Mouse (Mus musculus) CH12.LX (cell line): Measurements from ENCODE around the gene Cckbr. TPM values are rescaled to one million over a fixed set of nuclear protein-coding genes. Genes with fewer than 3 reads are reported as not detected.

Experiments used
- DNase-seq: peaks from one replicate; pipeline ENCODE4 v3.0.0-alpha.2; 2013; ENCODE audit errors: extremely low read depth
- H3K27ac ChIP-seq: 2 replicates; pipeline ENCODE4 v1.5.1; 2012; ENCODE audit warnings: low read depth, mild to moderate bottlenecking, control low read depth, moderate library complexity; ENCODE audit not compliant: insufficient read depth
- H3K27me3 ChIP-seq: replicated peaks from 2 replicates; pipeline ENCODE3; 2012; ENCODE audit warnings: inconsistent platforms
- H3K36me3 ChIP-seq, 2 experiments: replicated peaks in 1 of 2; 2 replicates each; pipeline versions ENCODE3 to v1.6.1; 2012; ENCODE audit warnings: inconsistent platforms in 1 of 2, low read length in 1 of 2, mild to moderate bottlenecking in 1 of 2, mixed read lengths in 1 of 2, moderate library complexity in 1 of 2; ENCODE audit not compliant: control insufficient read depth in 1 of 2, insufficient read depth in 1 of 2
- H3K4me1 ChIP-seq, 2 experiments: 2 replicates each; pipeline ENCODE4 v1.6.1; 2012; ENCODE audit warnings: inconsistent platforms in 1 of 2, moderate library complexity in 1 of 2; ENCODE audit not compliant: insufficient read depth in 2 of 2, control insufficient read depth in 1 of 2
- H3K4me2 ChIP-seq: 2 replicates; pipeline ENCODE4 v1.6.1; 2012; ENCODE audit warnings: low read depth, mild to moderate bottlenecking, control low read depth; ENCODE audit not compliant: poor library complexity, insufficient read depth, severe bottlenecking
- H3K4me3 ChIP-seq, 3 experiments: fragments of 150-350 bp in 1 of 3; sonication (generic) in 1 of 3; replicated peaks in 1 of 3; 2 replicates each; pipeline versions ENCODE3 to v1.5.1; 2011 to 2012; ENCODE audit warnings: low read depth in 2 of 3, low read length in 2 of 3, mild to moderate bottlenecking in 2 of 3, moderate library complexity in 2 of 3, control low read depth in 1 of 3, improper control_type of control experiment in 1 of 3, inconsistent platforms in 1 of 3, mixed read lengths in 1 of 3; ENCODE audit not compliant: poor library complexity in 1 of 3
- H3K79me2 ChIP-seq: replicated peaks from 2 replicates; pipeline ENCODE4 v1.6.1; 2012; ENCODE audit warnings: mild to moderate bottlenecking, moderate library complexity; ENCODE audit not compliant: control insufficient read depth, poor library complexity, insufficient read depth, severe bottlenecking; ENCODE audit errors: extremely low read depth
- H3K9ac ChIP-seq: 2 replicates; pipeline ENCODE4 v1.6.1; 2012; ENCODE audit warnings: low read depth, mild to moderate bottlenecking, control low read depth, moderate library complexity; ENCODE audit not compliant: insufficient read depth
- H3K9me3 ChIP-seq: replicated peaks from 2 replicates; pipeline ENCODE3; 2012; ENCODE audit warnings: low read length, inconsistent platforms, mixed read lengths
- BHLHE40 ChIP-seq: IDR thresholded peaks from 2 replicates; pipeline ENCODE4 v1.6.1; 2011; ENCODE audit warnings: mild to moderate bottlenecking, low read depth, low read length, improper control_type of control experiment
- CHD2 ChIP-seq: IDR thresholded peaks from 2 replicates; pipeline ENCODE4 v1.6.1; 2011; ENCODE audit warnings: low read length, improper control_type of control experiment
- ELF1 ChIP-seq: IDR thresholded peaks from 2 replicates; pipeline ENCODE4 v1.6.1; 2014; ENCODE audit warnings: low read depth, mild to moderate bottlenecking, inconsistent platforms, low read length, improper control_type of control experiment
- EP300 ChIP-seq: IDR thresholded peaks from 2 replicates; pipeline ENCODE4 v1.6.1; 2011; ENCODE audit warnings: low read length, improper control_type of control experiment
- GABPA ChIP-seq: IDR thresholded peaks from 2 replicates; pipeline ENCODE4 v1.6.1; 2012; ENCODE audit warnings: low read depth, low read length, improper control_type of control experiment, inconsistent platforms; ENCODE audit not compliant: insufficient replicate concordance
- JUN ChIP-seq: IDR thresholded peaks from 2 replicates; pipeline ENCODE4 v1.6.1; 2011; ENCODE audit warnings: low read depth, mild to moderate bottlenecking, low read length, improper control_type of control experiment, moderate library complexity; ENCODE audit not compliant: insufficient read depth
- MEF2A ChIP-seq: IDR thresholded peaks from 2 replicates; pipeline ENCODE4 v1.6.1; 2014; ENCODE audit warnings: low read depth, mild to moderate bottlenecking, inconsistent platforms, low read length, improper control_type of control experiment, borderline replicate concordance
- MXI1 ChIP-seq: IDR thresholded peaks from 2 replicates; pipeline ENCODE4 v1.6.1; 2011; ENCODE audit warnings: mild to moderate bottlenecking, low read depth, low read length, improper control_type of control experiment
- MYC ChIP-seq: IDR thresholded peaks from 2 replicates; pipeline ENCODE4 v1.6.1; 2011; ENCODE audit warnings: low read depth, mild to moderate bottlenecking, improper control_type of control experiment, low read length
- NRF1 ChIP-seq: IDR thresholded peaks from 2 replicates; pipeline ENCODE4 v1.6.1; 2014; ENCODE audit warnings: low read depth, mild to moderate bottlenecking, inconsistent platforms, low read length, improper control_type of control experiment, moderate library complexity
- PAX5 ChIP-seq: IDR thresholded peaks from 2 replicates; pipeline ENCODE4 v1.6.1; 2012; ENCODE audit warnings: low read length, inconsistent platforms, mixed read lengths
- POLR2AphosphoS2 ChIP-seq: IDR thresholded peaks from 2 replicates; pipeline ENCODE4 v1.6.1; 2011; ENCODE audit warnings: low read depth, low read length, improper control_type of control experiment
- RAD21 ChIP-seq: IDR thresholded peaks from 2 replicates; pipeline ENCODE4 v1.6.1; 2011; ENCODE audit warnings: low read depth, mild to moderate bottlenecking, low read length, improper control_type of control experiment, moderate library complexity
- SIN3A ChIP-seq: IDR thresholded peaks from 2 replicates; pipeline ENCODE4 v1.6.1; 2012; ENCODE audit warnings: low read length, improper control_type of control experiment, inconsistent platforms
- SMC3 ChIP-seq: IDR thresholded peaks from 2 replicates; pipeline ENCODE4 v1.6.1; 2011; ENCODE audit warnings: low read depth, low read length, improper control_type of control experiment
- TCF12 ChIP-seq: IDR thresholded peaks from 2 replicates; pipeline ENCODE4 v1.6.1; 2014; ENCODE audit warnings: low read depth, mild to moderate bottlenecking, inconsistent platforms, low read length, improper control_type of control experiment
- USF2 ChIP-seq: conservative IDR thresholded peaks from 2 replicates; pipeline ENCODE4 v1.6.1; 2011; ENCODE audit warnings: low read depth, low read length, improper control_type of control experiment
- ZC3H11A ChIP-seq: IDR thresholded peaks from 2 replicates; pipeline ENCODE4 v1.6.1; 2012; ENCODE audit warnings: low read depth, mild to moderate bottlenecking, inconsistent platforms, low read length, improper control_type of control experiment
- dilution Hi-C: fragments of 300-500 bp; cut with MboI; formaldehyde crosslinking; loops from 2 replicates; pipeline ENCODE4 v1.14.3; 2020; ENCODE audit warnings: low sequenced_read_pairs; ENCODE audit not compliant: extremely low pct_unique_long_range_greater_than_20kb, extremely low pct_ligation_motif_present
- in situ Hi-C: fragments of 300-500 bp; cut with MboI; formaldehyde crosslinking; loops from 3 replicates; pipeline ENCODE4 v1.14.3; 2019; ENCODE audit warnings: low sequenced_read_pairs, low pct_ligation_motif_present, low pct_unique_long_range_greater_than_20kb, mixed read lengths
- polyA plus RNA-seq: library from polyadenylated mRNA; unstranded; fragments of >175 nt; gene quantifications from 2 replicates; pipeline ENCODE4 v1.2.1, GENCODE M21; 2012; ENCODE audit warnings: low read depth; ENCODE audit not compliant: insufficient read length
- total RNA-seq, 2 experiments: library from RNA; depleted of rRNA; stranded (reverse); fragments of 300-350 nt in 1 of 2; fragments of >200 nt in 1 of 2; gene quantifications; 2 replicates each; pipeline ENCODE4 v1.2.3; 2012 to 2014

The Cckbr gene
- total and polyA plus RNA-seq, 3 experiments: not detected

- Histone ChIP-seq H3K36me3 (no peaks in the 10 kb centered on the region), H3K9ac (no peak overlapping the region), H3K27me3 (peaks cover 2% of the 10 kb centered on the region), H3K9me3 (no peaks in the 10 kb centered on the region), H3K4me1 (no peaks in the 10 kb centered on the region), H3K27ac (no peak overlapping the region), H3K4me2 (no peak overlapping the region), H3K4me3 (no peak overlapping the region), H3K79me2 (no peaks in the 10 kb centered on the region)
- dilution Hi-C loops (no loop called here), in situ Hi-C loops (no loop called here)
- no peak for DNase-seq
- no peak for TF ChIP-seq POLR2AphosphoS2
- no peak for TF ChIP-seq SIN3A
- no peak for TF ChIP-seq ELF1
- TF ChIP-seq EP300: no peak
- TF ChIP-seq RAD21: no peak
- no peak for TF ChIP-seq MEF2A
- no peak for TF ChIP-seq BHLHE40
- TF ChIP-seq JUN: no peak
Measured at GRCm38 (mm10) chr7:105424368-105424767, 1.2 kb upstream of the Cckbr start.

DNA sequence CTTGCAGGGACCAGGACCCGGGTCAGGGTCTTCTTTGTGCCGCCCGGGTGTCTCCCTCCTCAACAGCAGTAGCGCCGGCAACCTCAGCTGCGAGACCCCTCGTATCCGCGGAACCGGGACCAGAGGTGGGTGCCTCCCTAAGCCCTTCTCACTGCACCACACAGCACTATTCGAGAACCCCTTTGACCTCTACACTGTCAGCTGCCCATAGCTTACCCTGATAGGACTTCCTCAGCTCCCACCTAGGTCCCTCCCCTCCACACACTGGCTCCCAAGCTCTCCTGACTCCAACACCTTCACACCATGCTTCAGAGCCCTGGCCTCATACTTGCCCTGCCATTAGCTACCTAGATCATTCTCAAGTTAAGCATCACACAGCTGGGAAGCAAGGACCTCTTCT, 520 bp downstream of the Cckbr start:
- dilution Hi-C loops: no loop called here
- H3K27ac ChIP-seq: no peak overlapping the region
- no peak overlapping the region for H3K9ac ChIP-seq
- no peaks in the 10 kb centered on the region for H3K36me3 ChIP-seq
- TF ChIP-seq NRF1 (no peak), SMC3 (no peak), PAX5 (no peak), CHD2 (no peak), MYC (no peak), USF2 (no peak), GABPA (no peak)
- H3K79me2 ChIP-seq: no peaks in the 10 kb centered on the region
- H3K4me2 ChIP-seq: no peak overlapping the region
- H3K4me1 ChIP-seq: peaks cover 0 to 3% of the 10 kb centered on the region in 2 experiments; a peak in 1 of 4 replicates
- no peak overlapping the region for H3K4me3 ChIP-seq
- peaks cover 2% of the 10 kb centered on the region for H3K27me3 ChIP-seq
- no peak for DNase-seq
- in situ Hi-C loops: no loop called here
- H3K9me3 ChIP-seq: no peaks in the 10 kb centered on the region

DNA sequence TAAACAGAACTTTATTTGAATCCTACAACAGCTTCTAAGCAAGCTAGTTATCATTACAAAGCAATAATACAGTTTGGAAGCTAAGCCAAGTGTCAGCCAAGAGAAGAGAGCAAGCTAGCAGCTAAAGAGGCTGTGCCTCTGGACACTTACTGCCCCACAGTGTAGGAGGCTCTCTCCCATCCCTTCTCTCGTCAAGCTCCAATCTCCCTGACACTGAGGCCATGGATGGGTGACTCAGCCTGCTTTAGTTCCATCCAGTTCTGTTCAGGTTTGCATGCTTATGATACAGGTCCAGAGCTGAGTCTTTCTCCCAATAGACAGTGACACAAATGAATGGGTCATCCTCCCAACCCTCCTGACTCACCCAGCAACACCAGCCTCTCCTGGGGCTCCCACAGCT, 6.5 kb downstream of the Cckbr start:
- Histone ChIP-seq H3K9me3 (no peaks in the 10 kb centered on the region), H3K79me2 (no peaks in the 10 kb centered on the region), H3K4me1 (peaks cover 0 to 3% of the 10 kb centered on the region in 2 experiments; a peak in 1 of 4 replicates), H3K9ac (no peak overlapping the region), H3K4me3 (no peak overlapping the region), H3K27ac (no peak overlapping the region), H3K4me2 (no peak overlapping the region), H3K27me3 (no peaks in the 10 kb centered on the region), H3K36me3 (no peaks in the 10 kb centered on the region)
- DNase-seq: no peak
- in situ Hi-C loops (no loop called here), dilution Hi-C loops (no loop called here)
- no peak for TF ChIP-seq ZC3H11A
- no peak for TF ChIP-seq TCF12
- no peak for TF ChIP-seq GABPA
- TF ChIP-seq PAX5: no peak
- TF ChIP-seq MXI1: no peak
